Mouse (Mus musculus) myocyte (in vitro differentiated cells): ENCODE results near the gene Tmem114.

Experiments
- POLR2A ChIP-seq: IDR thresholded peaks from one replicate; pipeline ENCODE4 v1.6.1; 2011; ENCODE audit warnings: low read depth, mild to moderate bottlenecking, control low read depth, moderate library complexity; ENCODE audit not compliant: insufficient read length
- POLR2AphosphoS2 ChIP-seq: IDR thresholded peaks from one replicate; pipeline ENCODE4 v1.6.1; 2011; ENCODE audit warnings: low read depth, control low read depth; ENCODE audit not compliant: insufficient read length
- TCF3 ChIP-seq: IDR thresholded peaks from one replicate; pipeline ENCODE4 v1.6.1; 2011; ENCODE audit warnings: low read depth, control low read depth; ENCODE audit not compliant: insufficient read length
- USF1 ChIP-seq: IDR thresholded peaks from one replicate; pipeline ENCODE4 v1.6.1; 2011; ENCODE audit warnings: low read depth, mild to moderate bottlenecking, control low read depth, moderate library complexity

DNA sequence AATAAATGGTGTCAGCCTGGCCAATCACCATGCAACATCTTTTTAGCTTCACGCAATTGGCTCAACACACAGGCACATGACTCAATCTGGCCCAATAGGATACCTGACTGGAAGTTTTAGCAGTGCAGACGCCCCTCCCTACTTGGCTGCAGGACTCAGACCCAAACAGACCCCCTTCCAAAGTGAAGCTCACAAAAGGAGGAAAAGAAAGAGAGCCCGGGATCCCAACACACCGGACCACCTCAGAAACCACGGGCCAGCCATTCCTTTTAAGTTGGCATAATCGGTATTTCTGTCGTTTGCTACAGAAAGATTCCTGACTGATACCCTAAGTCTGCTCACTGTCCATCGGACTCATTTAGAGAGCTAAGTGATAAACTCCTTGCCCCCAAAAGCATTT lies 5.3 kb downstream of the Tmem114 start:
- TF ChIP-seq POLR2A = no peak
- no peak for TF ChIP-seq POLR2AphosphoS2
- no peak for TF ChIP-seq USF1
- TF ChIP-seq TCF3 = no peak
